ENCODE assay signal across 12 mouse cellular contexts in genomic region chr14:76217571-76218256, GRCm38 (mm10).
DNase-seq lines count a peak whose midpoint lies in the region; ATAC-seq lines count a peak whose summit lies in the region.
"Had no signal": no experiment of that assay in that cellular context is flagged by ENCODE, and none has a peak within 500 bp of the region (broad histone marks: within the 10 kb centered on the region; RNA-seq: fewer than 3 reads in every experiment).

No protein-coding gene starts in this region.

- peaks cover 3% of the 10 kb centered on the region; the same call in 1 of the 2 replicates for H3K4me1 ChIP-seq in heart, embryonic 16.5 days (ENCODE audit: control insufficient read depth, insufficient read depth, low read length)
- 0 out of 2 replicates have a peak, but pooled peaks cover 4% of the 10 kb centered on the region for H3K4me1 ChIP-seq in heart, embryonic 10.5 days
- peaks cover 6% of the 10 kb centered on the region; the same call in 1 of the 2 replicates for H3K4me1 ChIP-seq in intestine, embryonic 15.5 days (replicated peaks)
- peaks cover 12% of the 10 kb centered on the region; the same call in 1 of the 2 replicates for H3K4me1 ChIP-seq in stomach, embryonic 16.5 days (ENCODE audit: control insufficient read depth, insufficient read depth, low read length)

- no peak for DNase-seq in heart, embryonic 10.5 days (ENCODE audit: low spot score)
- DNase-seq in thymus, postnatal 14 days, result peak; percentile 20
- no peak for DNase-seq in thymus, postnatal 10 days (ENCODE audit: low spot score in 2 of 2)
- no peak for DNase-seq in cerebellum, adult 11-12 months
- DNase-seq in embryo, embryonic 11 days, result no peak
- DNase-seq: cerebellum, adult 11 months; midbrain, embryonic 14.5 days had no signal

- H3K9me3 ChIP-seq in heart, embryonic 16.5 days (replicated peaks; ENCODE audit: control insufficient read depth, low read length), result peaks cover 10% of the 10 kb centered on the region
- H3K9me3 ChIP-seq in heart, embryonic 10.5 days, result 0 out of 2 replicates have a peak, but pooled peaks cover 3% of the 10 kb centered on the region
- H3K9me3 ChIP-seq in intestine, embryonic 15.5 days, result no peaks in the 10 kb centered on the region
- peaks cover 13% of the 10 kb centered on the region; the same call in 1 of the 2 replicates for H3K9me3 ChIP-seq in stomach, embryonic 16.5 days (replicated peaks; ENCODE audit: control insufficient read depth, low read length)

- no peak overlapping the region for H3K9ac ChIP-seq in heart, embryonic 16.5 days (ENCODE audit: low read length)
- H3K9ac ChIP-seq in intestine, embryonic 15.5 days, result no peak overlapping the region
- no peak overlapping the region for H3K9ac ChIP-seq in stomach, embryonic 16.5 days (ENCODE audit: low read length)

- peaks cover 2% of the 10 kb centered on the region; the same call in 1 of the 2 replicates for H3K36me3 ChIP-seq in heart, embryonic 16.5 days (ENCODE audit: control insufficient read depth, insufficient read depth)
- 0 out of 2 replicates have a peak, but pooled peaks cover 2% of the 10 kb centered on the region for H3K36me3 ChIP-seq in heart, embryonic 10.5 days
- no peaks in the 10 kb centered on the region for H3K36me3 ChIP-seq in intestine, embryonic 15.5 days
- H3K36me3 ChIP-seq in stomach, embryonic 16.5 days (ENCODE audit: control insufficient read depth, insufficient read depth, low read length), result no peaks in the 10 kb centered on the region

- WGBS in heart, embryonic 16.5 days, result 84% methylated on average over 8 of the region's 8 CpGs
- 88% methylated on average over 8 of the region's 8 CpGs for WGBS in heart, embryonic 10.5 days
- 75% methylated on average over 8 of the region's 8 CpGs for WGBS in intestine, embryonic 15.5 days
- WGBS in stomach, embryonic 16.5 days, result 70% methylated on average over 8 of the region's 8 CpGs

- 0 out of 2 replicates have a peak, but pooled peaks have one; percentile 28 for ATAC-seq in heart, embryonic 16.5 days (replicated peaks; ENCODE audit: extremely low read depth, insufficient read depth, low FRiP score)
- peak; percentile 93 for ATAC-seq in intestine, embryonic 15.5 days
- ATAC-seq in stomach, embryonic 16.5 days (ENCODE audit: insufficient read depth, low FRiP score), result peak; percentile 92
- ATAC-seq: hindbrain, embryonic 16.5 days had no signal

- H3K4me3 ChIP-seq in heart, embryonic 16.5 days (ENCODE audit: low read length), result no peak overlapping the region
- no peak overlapping the region for H3K4me3 ChIP-seq in heart, embryonic 10.5 days
- no peak overlapping the region for H3K4me3 ChIP-seq in intestine, embryonic 15.5 days (replicated peaks)
- no peak overlapping the region for H3K4me3 ChIP-seq in stomach, embryonic 16.5 days (replicated peaks; ENCODE audit: low read length)
- H3K4me3 ChIP-seq: heart, adult 2 months had no signal

- H3K4me2 ChIP-seq in heart, embryonic 16.5 days (ENCODE audit: low read depth, low read length), result no peak overlapping the region
- peak overlapping the region; percentile 28; the same call in 1 of the 2 replicates for H3K4me2 ChIP-seq in intestine, embryonic 15.5 days (replicated peaks)
- H3K4me2 ChIP-seq in stomach, embryonic 16.5 days (ENCODE audit: low read depth, low read length), result peak overlapping the region; percentile 27; the same call in 1 of the 2 replicates

- H3K27ac ChIP-seq in heart, embryonic 16.5 days (ENCODE audit: low read length), result no peak overlapping the region
- H3K27ac ChIP-seq in heart, embryonic 10.5 days, result no peak overlapping the region
- peak overlapping the region; percentile 33; the same call in 1 of the 2 replicates for H3K27ac ChIP-seq in intestine, embryonic 15.5 days
- H3K27ac ChIP-seq in stomach, embryonic 16.5 days (ENCODE audit: low read length), result peak overlapping the region; percentile 88
- H3K27ac ChIP-seq: heart, adult 2 months had no signal

- no peaks in the 10 kb centered on the region for H3K27me3 ChIP-seq in heart, embryonic 16.5 days (ENCODE audit: control insufficient read depth, insufficient read depth, low read length)
- no peaks in the 10 kb centered on the region for H3K27me3 ChIP-seq in heart, embryonic 10.5 days (ENCODE audit: insufficient read depth, poor library complexity, severe bottlenecking)
- no peaks in the 10 kb centered on the region for H3K27me3 ChIP-seq in intestine, embryonic 15.5 days (replicated peaks)
- no peaks in the 10 kb centered on the region for H3K27me3 ChIP-seq in stomach, embryonic 16.5 days (ENCODE audit: control insufficient read depth, insufficient read depth, low read length)

Comparison
In these comparisons a context has a peak if more than half of its experiments do, and no peak if none do; other contexts are left out.
1. ATAC-seq: peak in every context shown above with its lines; median percentile 93 in intestine, embryonic 15.5 days; 92 in stomach, embryonic 16.5 days; 28 in heart, embryonic 16.5 days.
2. H3K27ac ChIP-seq: peak in intestine, embryonic 15.5 days (single experiment) and stomach, embryonic 16.5 days (single experiment); none in heart, embryonic 16.5 days (single experiment) and heart, embryonic 10.5 days (single experiment).